In genomic region chr3:139075333-139076058, GRCm38 (mm10) we compare ENCODE assay signal across 8 mouse cellular contexts. TPM values are rescaled to one million over a fixed set of nuclear protein-coding genes. Genes with fewer than 3 reads are reported as not detected.
A peak's percentile ranks its signal among the peaks of the same experiment; 100 is the strongest.
DNase-seq lines count a peak whose midpoint lies in the region; ATAC-seq and TF ChIP-seq lines count a peak whose summit lies in the region.

No protein-coding gene starts in this region.

- H3K36me3 ChIP-seq in heart, embryonic 11.5 days (ENCODE audit: control insufficient read depth, insufficient read depth, low read length), result no peaks in the 10 kb centered on the region
- no peaks in the 10 kb centered on the region for H3K36me3 ChIP-seq in kidney, embryonic 16.5 days (ENCODE audit: insufficient read depth, low read length)

- H3K27ac ChIP-seq in heart, embryonic 11.5 days (ENCODE audit: low read depth, low read length), result peak overlapping the region; percentile 91
- H3K27ac ChIP-seq in kidney, embryonic 16.5 days (ENCODE audit: low read length), result peak overlapping the region; percentile 93

- H3K27me3 ChIP-seq in heart, embryonic 11.5 days (ENCODE audit: control insufficient read depth, insufficient read depth, low read length), result no peaks in the 10 kb centered on the region
- no peaks in the 10 kb centered on the region for H3K27me3 ChIP-seq in kidney, embryonic 16.5 days (ENCODE audit: insufficient read depth, low read length)

- DNase-seq in CD4-positive helper T cell, adult 2 months (ENCODE audit: low read depth, low spot score), result peak; percentile 94
- DNase-seq in brain, embryonic 14.5 days (ENCODE audit: low read depth), result peak; percentile 96
- DNase-seq in liver, result peak; percentile 95
- peak; percentile 24 to 81 for DNase-seq in monocyte, adult 2 months (ENCODE audit: low read depth in 1 of 2, low spot score in 2 of 2)
- peak; percentile 83 to 84 for DNase-seq in spleen, postnatal 14 days (ENCODE audit: low spot score in 2 of 2)

- peak overlapping the region; percentile 92 for H3K4me3 ChIP-seq in heart, embryonic 11.5 days (ENCODE audit: low read depth, low read length)
- peak overlapping the region; percentile 76 for H3K4me3 ChIP-seq in kidney, embryonic 16.5 days (ENCODE audit: low read length)

- no peaks in the 10 kb centered on the region for H3K4me1 ChIP-seq in heart, embryonic 11.5 days (ENCODE audit: control insufficient read depth, insufficient read depth, low read length)
- H3K4me1 ChIP-seq in kidney, embryonic 16.5 days (ENCODE audit: insufficient read depth, low read length), result peaks cover 12% of the 10 kb centered on the region

- H3K4me2 ChIP-seq in heart, embryonic 11.5 days, result peak overlapping the region; percentile 85
- peak overlapping the region; percentile 93 for H3K4me2 ChIP-seq in kidney, embryonic 16.5 days (replicated peaks; ENCODE audit: low read depth, low read length)

- H3K9me3 ChIP-seq in heart, embryonic 11.5 days (replicated peaks; ENCODE audit: control insufficient read depth, low read length), result 0 out of 2 replicates have a peak, but pooled peaks cover 2% of the 10 kb centered on the region
- H3K9me3 ChIP-seq in kidney, embryonic 16.5 days (ENCODE audit: low read length), result no peaks in the 10 kb centered on the region

- ATAC-seq in erythroblast, adult 5-6 weeks (replicated peaks; ENCODE audit: low FRiP score, poor library complexity, severe bottlenecking), result peak; percentile 95
- ATAC-seq in heart, embryonic 11.5 days (replicated peaks; ENCODE audit: insufficient number of reproducible peaks, low FRiP score, low TSS enrichment), result peak; percentile 98
- peak; percentile 97 for ATAC-seq in kidney, embryonic 16.5 days (ENCODE audit: low FRiP score, low TSS enrichment)

- peak; percentile 85 for TF ChIP-seq POLR2A in brain, embryonic 14.5 days (IDR thresholded peaks at IDR 0.05; ENCODE audit: borderline replicate concordance, extremely low read depth, insufficient read depth, insufficient read length, poor library complexity, severe bottlenecking)

- TF ChIP-seq CTCF in brain, embryonic 14.5 days (IDR thresholded peaks at IDR 0.05; ENCODE audit: borderline replicate concordance, extremely low read depth, insufficient read depth, insufficient read length), result no peak

- peak overlapping the region; percentile 88 for H3K9ac ChIP-seq in heart, embryonic 11.5 days (ENCODE audit: low read depth, low read length)
- H3K9ac ChIP-seq in kidney, embryonic 16.5 days (replicated peaks; ENCODE audit: low read length), result peak overlapping the region; percentile 90

- under 1% methylated on average over 66 of the region's 72 CpGs for WGBS in heart, embryonic 11.5 days (ENCODE audit: insufficient replicate concordance)
- WGBS in kidney, embryonic 16.5 days, result under 1% methylated on average over 53 of the region's 72 CpGs

RNA-seq across cellular contexts. Expression of gene Rap1gds1, which starts 0.5 kb away (rescaled TPM):
- 37.5 and 54.7 TPM in 2 replicates for polyA plus RNA-seq in brain, embryonic 14.5 days (2012; rRNA removed)
- 21.7 and 25.9 TPM in 2 replicates for total RNA-seq in erythroblast, adult 5-6 weeks (2015; ENCODE audit: low replicate concordance)
- 6.0 and 6.8 TPM in 2 replicates for total RNA-seq in erythroblast, adult 5-6 weeks (2017; ENCODE audit: low replicate concordance)
- 50.3 and 55.5 TPM in 2 replicates for polyA plus RNA-seq in heart, embryonic 11.5 days (2014; fragmentation: Nextera tagmentation; extraction: Ambion mirVana)
- polyA plus RNA-seq in kidney, embryonic 16.5 days (2015; fragmentation: Nextera tagmentation; extraction: Ambion mirVana), result 60.1 and 62.8 TPM in 2 replicates

Comparison
In these comparisons a context has a peak if more than half of its experiments do, and no peak if none do; other contexts are left out.
1. Peak in every context shown above with its lines: DNase-seq, ATAC-seq, H3K4me3 ChIP-seq and H3K27ac ChIP-seq.